Mouse (Mus musculus) testis, postnatal 10 days (tissue): ENCODE results near the gene Ndufb2.

ENCODE experiments used
- DNase-seq: peaks from one replicate; pipeline ENCODE4 v3.0.0; 2021; ENCODE audit warnings: low spot score

Ndufb2 gene

DNA sequence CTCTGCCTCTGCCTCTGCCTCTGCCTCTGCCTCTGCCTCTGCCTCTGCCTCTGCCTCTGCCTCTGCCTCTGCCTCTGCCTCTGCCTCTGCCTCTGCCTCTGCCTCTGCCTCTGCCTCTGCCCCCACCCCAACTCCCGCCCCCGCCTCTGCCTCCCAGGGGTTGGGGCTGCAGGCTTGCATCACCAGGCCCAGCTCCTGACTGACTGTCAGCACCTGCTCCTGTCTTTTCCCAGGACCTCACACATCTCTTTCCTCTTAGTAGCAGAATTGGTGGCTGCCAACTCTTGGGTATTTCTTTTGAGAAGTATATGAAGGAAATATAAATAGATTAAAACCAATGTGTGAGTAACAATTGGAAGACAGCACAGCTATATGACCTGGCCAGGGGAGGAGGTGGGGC is 11.8 kb upstream of the Ndufb2 start:
- DNase-seq = no peak

DNA sequence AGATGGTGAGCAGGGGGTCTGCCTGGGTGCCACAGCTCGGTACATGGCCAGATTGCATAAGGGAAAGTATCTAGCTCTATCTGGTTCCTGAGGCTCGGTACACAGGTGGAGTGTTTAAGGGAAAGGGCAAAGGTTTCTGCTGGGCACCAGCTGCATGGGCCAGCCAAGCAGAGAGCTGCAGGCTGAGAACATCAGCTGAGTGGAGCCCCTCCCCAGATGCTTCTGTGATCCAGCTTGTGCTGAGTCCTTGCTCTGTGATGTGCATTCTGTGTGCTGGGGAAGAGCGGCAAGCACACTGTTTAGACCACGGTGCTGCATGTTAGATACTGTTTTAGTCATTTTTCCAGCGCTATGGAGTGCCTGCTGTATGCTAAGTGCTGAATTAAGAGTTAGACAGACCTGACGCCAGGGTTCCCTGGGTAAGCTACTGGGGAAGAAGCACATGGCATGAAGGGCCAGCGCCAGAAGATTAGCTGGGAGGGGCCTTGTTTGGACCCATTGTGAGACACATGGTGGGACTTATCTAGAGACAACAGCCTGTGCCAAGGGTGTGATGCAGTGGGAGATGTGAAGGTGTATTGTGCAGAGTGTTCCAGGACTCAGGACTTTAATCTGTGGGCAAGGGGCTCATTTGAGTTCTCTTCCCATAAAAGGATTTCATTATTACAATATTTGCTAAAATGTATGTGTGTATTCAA is 11.1 kb upstream of the Ndufb2 start:
- DNase-seq = no peak

DNA sequence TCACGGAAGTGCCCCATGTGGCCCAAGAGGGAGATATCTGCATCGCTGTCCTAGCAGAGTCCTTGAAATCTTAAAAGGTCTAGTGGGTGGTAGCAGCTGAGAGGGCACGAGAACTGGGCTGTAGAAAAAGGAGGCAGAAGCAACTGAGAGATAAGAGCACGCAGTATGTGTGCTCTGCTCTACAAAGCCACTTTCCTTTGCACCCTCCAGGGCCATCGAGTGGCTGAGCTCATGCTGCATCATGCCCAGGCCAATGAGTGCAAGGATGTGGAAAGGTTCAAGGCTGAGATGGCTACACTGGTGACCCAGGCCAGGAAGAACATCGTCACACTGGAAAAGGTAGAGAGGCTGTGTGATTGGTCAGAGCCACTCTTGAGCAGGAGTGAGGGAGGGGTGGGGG is 6.9 kb upstream of the Ndufb2 start, which contains the start of gene Gm42420:
Gene Gm42420, plus strand, starts transcription at position 237 of the 400 bp plus-strand sequence.
- DNase-seq = no peak

DNA sequence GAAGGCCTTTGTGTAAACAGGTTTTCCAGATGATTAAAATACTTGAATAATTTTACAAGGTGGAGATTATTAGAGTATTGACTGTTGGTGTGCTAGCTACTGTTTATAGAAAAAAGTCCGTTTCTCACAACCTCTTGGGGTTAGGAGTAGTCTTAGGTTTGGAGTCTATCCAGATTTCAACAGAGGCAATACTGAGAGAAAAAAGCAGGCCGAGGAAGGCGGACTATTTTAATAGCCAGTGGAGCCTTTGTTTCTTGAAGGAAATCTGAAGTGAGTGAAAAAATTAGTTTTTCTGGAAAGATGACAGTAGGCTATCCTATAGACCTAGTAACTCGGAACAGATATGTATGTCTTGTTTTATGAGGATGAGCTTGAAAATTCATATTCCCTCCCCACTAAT is 893 bp upstream of the Ndufb2 start:
- no peak for DNase-seq

DNA sequence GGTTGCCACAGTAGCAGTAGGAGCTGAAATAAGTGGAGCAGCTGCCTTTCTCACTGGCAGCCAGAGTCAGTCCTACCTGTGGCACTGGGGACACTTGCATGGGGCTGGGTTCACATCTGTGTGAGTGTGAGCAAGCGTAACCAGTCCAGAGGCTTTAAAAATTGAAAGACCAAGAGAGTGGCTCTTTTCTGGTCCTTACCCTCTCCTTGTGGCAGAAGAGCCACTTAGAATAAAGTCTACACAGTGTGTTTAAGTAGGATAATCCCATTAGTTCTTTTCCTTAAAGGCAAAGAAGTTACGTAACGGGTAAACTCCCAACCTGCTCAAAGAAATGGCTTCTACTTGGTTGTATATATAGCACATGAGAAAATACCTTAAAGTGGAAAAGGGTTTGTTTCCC is 8.5 kb downstream of the Ndufb2 start:
- no peak for DNase-seq

DNA sequence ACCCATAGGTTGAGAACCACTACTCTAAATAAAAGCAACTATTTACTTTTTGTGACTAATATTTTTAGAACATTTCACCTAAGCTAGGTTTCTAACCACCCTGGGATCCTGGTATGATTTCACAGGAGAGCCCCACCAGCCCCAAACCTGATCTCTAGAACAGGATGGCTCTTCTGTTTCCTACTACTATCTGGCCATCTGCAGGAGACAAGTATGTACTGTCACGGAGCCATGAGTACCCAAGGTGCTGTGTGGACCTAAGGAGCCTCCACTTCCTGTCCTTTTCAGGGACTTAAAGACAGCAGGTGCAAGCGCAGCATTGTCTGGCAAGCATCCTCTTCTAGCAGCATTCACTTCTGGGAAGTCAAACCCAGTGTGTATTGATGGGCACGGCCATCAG is 9.5 kb downstream of the Ndufb2 start:
- no peak for DNase-seq

DNA sequence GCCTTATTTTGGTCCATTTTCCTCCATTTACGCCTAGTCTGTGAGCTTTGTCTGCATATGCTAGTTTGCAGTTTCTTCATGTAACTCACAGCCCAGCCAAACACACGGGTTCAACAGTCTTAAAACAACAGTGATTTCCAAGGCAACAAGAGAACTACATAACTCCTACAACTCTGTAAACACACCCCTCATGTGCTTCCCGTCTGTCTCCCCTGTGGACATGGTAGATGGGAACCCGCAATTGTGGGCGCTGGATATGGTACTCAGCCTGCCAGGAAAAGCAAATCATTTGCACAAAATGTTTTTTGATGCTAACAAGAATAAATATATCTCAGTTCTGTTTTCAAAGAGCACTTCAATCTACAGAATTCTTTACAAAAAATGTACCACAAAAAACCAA is 12.2 kb downstream of the Ndufb2 start:
- DNase-seq = no peak

DNA sequence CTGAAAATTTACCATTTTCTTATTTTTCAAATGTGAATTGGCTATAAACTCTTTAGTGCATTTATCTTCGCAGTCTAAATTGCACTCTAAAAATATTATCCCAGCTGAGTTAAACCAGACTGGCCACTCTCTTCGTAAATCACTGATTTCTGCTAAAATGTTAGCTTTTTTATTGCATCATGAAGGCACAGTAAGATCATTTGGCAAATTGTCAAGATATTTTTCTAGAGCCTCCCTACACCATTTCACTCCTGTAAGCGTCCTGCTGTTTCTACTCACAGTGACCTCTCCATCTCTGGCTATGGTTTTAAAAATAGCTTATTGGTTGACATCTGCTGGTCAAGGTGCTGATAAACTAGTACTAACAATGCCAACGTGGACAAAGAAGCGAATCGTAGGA is 13.7 kb downstream of the Ndufb2 start:
- DNase-seq = no peak

DNA sequence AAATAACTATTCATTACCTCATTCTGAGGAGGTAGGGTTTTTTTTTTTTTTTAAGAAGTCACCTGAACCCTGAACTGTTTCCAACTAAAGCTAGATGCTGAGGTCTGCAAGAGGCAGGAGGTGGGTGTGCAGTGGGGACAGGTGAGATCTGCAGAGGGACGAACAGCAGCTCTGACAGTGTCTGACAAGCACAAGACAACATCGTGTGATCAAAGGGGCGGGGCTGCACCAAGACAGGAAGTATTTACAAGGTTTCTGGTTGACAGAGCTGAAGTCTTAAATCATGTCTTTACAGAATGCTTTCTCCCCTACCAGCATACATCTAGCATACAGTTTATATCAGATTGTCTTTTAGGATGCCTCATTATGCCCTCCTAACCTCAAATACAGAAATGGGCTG is 14.5 kb downstream of the Ndufb2 start:
- DNase-seq = no peak

DNA sequence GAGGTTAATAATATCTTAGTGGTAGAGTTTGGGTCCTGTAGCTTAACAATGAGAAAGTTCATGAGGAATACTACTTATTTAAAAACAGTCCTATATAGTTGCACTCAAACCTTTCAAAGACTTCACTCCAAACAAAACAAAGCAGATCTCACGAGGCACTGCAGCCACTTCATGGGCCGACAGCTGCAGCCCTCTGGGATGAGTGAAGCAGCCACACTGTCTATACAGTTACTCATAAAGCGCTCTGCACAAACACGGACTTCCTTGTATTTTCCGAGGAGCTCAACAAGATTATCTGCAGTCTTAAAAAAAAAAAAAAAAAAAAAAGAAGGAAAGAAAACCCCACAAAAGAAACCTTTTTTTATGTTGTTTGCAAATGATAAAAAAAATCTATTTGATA is 15.0 kb downstream of the Ndufb2 start:
- no peak for DNase-seq

DNA sequence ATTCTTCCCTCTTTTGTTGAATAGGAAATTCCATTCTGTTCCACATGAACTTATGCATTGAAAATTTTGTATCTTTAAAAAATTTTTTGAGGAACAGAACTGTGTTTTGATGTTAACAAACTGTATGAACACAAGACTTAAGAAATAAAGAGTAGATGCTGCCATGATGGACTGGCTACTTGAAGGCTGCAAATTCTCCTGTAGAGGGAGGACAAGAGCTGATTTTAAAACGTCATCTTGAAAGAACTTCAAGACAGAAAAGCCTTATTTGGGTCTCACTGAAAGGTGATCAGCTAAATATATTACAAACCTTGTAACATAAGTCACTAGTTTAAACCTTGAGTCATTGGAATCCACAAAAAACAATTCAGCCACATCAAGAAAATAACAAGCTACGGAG is 17.8 kb downstream of the Ndufb2 start:
- no peak for DNase-seq

DNA sequence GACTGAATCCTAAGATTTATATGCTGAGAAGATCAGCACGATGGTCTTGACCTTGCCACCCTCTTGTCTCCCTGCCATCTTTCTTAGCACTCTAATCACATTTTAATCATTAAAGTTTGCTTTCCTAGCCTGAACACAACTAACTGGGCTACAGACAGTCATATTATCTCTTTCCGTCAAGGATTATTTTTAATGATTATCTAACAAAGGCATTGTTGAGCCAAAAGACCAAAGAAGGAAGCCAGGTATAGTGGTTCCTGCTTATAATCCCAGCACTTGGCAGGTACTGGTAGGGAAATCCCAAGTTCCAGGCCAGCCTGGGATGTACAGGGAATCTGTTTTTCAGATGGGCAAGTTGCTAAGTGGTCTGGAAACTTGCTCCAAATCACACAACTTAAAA is 18.9 kb downstream of the Ndufb2 start:
- DNase-seq = no peak
